Mouse (Mus musculus): ENCODE data around the gene Mob3b. TPM values are rescaled to one million over a fixed set of nuclear protein-coding genes. Genes with fewer than 3 reads are reported as not detected.
"Not testable (repeated sequence)": the region's sequence is repeated elsewhere in the genome, so short reads cannot be mapped to it uniquely, and the experiment has no call there.

Gene Mob3b
- polyA plus RNA-seq, 1 experiment from 2014 or later = 8.5 TPM

DNA sequence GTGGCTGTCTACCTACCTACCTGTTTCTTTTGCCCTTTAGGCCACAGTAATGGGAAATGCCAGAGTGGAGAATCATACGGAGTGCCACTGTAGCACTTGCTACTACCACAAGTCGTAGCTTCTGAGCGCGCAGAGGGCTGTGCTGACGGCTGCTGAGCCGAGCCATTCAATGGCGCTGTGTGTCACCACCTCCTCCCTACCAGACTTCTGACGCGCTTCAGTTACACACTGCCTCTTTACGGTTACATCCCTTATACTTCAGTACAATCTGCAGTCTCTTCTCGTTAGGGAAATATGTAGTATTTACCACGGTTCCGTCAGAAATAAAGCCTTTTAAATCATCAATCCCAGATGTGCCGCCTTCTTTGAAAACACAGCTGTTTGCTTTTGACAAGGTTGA is 250.3 kb downstream of the Mob3b start:
- 53% methylated on average over 14 of the region's 14 CpGs for WGBS (ENCODE audit: insufficient replicate concordance)
- no peak for ATAC-seq (ENCODE audit: insufficient read depth)

DNA sequence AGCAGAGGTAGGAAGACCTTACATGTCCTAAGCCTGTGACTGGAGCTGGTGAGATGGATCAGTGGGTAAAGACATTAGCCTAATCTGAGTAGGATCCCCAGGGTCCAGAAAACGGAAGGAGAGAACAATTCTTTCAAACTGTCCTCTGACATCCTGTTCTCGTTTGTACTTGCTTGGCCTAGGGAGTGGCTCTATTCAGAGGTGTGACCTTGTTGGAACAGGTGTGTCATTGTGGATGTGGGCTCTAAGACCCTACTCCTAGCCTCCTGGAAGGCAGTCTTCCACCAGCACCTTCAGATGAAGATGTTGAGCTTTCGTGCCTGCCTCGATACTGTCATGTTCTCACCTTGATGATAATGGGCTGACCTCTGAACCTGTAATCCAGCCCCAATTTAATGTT is 251.1 kb downstream of the Mob3b start:
- H3K27ac ChIP-seq (replicated peaks) = no peak overlapping the region
- 59% methylated on average over 4 of the region's 4 CpGs for WGBS (ENCODE audit: insufficient replicate concordance)
- ATAC-seq (ENCODE audit: insufficient read depth) = no peak

More for the DNA sequence above, 250.3 kb downstream of the Mob3b start:
- Histone ChIP-seq H3K9ac (no peak overlapping the region), H3K27me3 (no peaks in the 10 kb centered on the region), H3K9me3 (replicated peaks) (no peaks in the 10 kb centered on the region), H3K4me3 (replicated peaks) (no peak overlapping the region), H3K27ac (replicated peaks) (no peak overlapping the region), H3K4me2 (no peak overlapping the region), H3K36me3 (replicated peaks) (no peaks in the 10 kb centered on the region), H3K4me1 (replicated peaks) (no peaks in the 10 kb centered on the region)

DNA sequence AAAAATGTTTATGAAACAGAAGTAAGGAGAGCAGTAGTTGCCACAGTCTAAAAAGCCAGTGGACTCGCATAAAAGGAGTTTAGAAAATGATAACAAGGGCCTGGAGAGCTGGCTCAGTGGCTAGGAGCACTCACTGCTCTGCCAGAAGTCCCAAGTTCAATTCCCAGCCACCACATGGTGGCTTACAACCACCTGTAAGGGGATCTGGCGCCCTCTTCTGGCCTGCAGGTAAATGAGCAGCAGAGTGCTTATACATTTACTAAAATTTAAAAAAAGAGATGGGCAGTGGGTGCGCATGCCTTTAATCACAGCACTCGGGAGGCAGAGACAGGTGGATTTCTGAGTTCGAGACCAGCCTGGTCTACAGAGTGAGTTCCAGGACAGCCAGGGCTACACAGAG is 251.9 kb downstream of the Mob3b start:
- no peak overlapping the region for H3K27ac ChIP-seq (replicated peaks)
- H3K4me3 ChIP-seq (replicated peaks) = no peak overlapping the region
- ATAC-seq (ENCODE audit: insufficient read depth) = no peak
- no peaks in the 10 kb centered on the region for H3K4me1 ChIP-seq (replicated peaks)
- no peaks in the 10 kb centered on the region for H3K27me3 ChIP-seq
- H3K4me2 ChIP-seq = no peak overlapping the region
- H3K9me3 ChIP-seq (replicated peaks) = no peaks in the 10 kb centered on the region
- no peak overlapping the region for H3K9ac ChIP-seq
- no peaks in the 10 kb centered on the region for H3K36me3 ChIP-seq (replicated peaks)
- WGBS (ENCODE audit: insufficient replicate concordance) = 47% methylated on average over 5 of the region's 5 CpGs

More for the DNA sequence above, 251.1 kb downstream of the Mob3b start:
- H3K9me3 ChIP-seq (replicated peaks) = no peaks in the 10 kb centered on the region
- H3K27me3 ChIP-seq = no peaks in the 10 kb centered on the region
- no peak overlapping the region for H3K4me2 ChIP-seq
- H3K4me3 ChIP-seq (replicated peaks) = no peak overlapping the region
- H3K4me1 ChIP-seq (replicated peaks) = no peaks in the 10 kb centered on the region
- no peak overlapping the region for H3K9ac ChIP-seq
- no peaks in the 10 kb centered on the region for H3K36me3 ChIP-seq (replicated peaks)

DNA sequence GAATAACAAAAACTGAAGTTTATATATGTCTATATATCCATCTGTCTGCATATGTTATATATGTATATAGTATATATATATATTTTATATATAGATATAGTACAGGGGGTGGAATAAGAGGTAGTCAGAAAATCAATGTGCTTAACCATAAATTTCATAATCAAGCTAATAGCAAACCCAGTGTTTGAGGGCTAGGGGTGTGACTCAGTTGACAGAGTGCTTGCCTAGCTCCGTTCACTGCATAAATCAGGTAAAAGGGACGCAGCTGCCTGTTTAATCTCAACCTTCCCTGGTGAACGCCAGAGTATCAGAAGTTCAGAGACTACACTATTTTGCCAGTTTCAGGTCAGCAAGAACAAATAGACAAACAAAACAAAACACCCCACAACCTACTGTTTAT is 255.7 kb downstream of the Mob3b start:
- not testable (repeated sequence) for H3K4me3 ChIP-seq (replicated peaks); H3K27ac ChIP-seq (replicated peaks); H3K27me3 ChIP-seq; H3K4me1 ChIP-seq (replicated peaks); H3K4me2 ChIP-seq; H3K9ac ChIP-seq; H3K36me3 ChIP-seq (replicated peaks); H3K9me3 ChIP-seq (replicated peaks)
- 0 out of 2 replicates have a peak, but pooled peaks have one; percentile 34 for ATAC-seq (ENCODE audit: insufficient read depth)
- 57% methylated on average over 3 of the region's 3 CpGs for WGBS (ENCODE audit: insufficient replicate concordance)

DNA sequence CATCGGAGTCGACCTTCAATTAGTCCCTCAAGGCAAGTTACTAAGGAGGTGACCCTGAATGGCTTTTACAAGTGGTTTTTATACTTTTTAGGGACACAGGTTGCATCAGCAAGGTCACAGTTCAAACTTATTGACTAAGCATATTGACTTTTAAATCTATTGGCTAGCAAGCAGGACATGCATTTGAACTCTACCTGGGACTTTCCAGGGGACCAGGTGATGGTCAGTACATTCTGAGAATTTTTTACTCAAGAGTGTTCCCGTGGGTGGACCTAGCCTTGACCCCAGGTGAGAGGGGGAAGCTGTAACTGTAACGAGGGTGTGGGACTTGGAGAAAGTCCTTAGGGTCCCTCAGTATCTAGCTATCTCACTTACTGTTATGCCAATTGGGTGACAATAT is 256.1 kb downstream of the Mob3b start:
- peak; percentile 63 for ATAC-seq (ENCODE audit: insufficient read depth)
- Histone ChIP-seq H3K27ac (replicated peaks) (no peak overlapping the region), H3K27me3 (0 out of 2 replicates have a peak, but pooled peaks cover 7% of the 10 kb centered on the region), H3K9ac (no peak overlapping the region), H3K4me1 (replicated peaks) (no peaks in the 10 kb centered on the region), H3K36me3 (replicated peaks) (no peaks in the 10 kb centered on the region), H3K9me3 (replicated peaks) (no peaks in the 10 kb centered on the region), H3K4me3 (replicated peaks) (no peak overlapping the region), H3K4me2 (no peak overlapping the region)
- WGBS (ENCODE audit: insufficient replicate concordance) = 41% methylated on average over 4 of the region's 4 CpGs

DNA sequence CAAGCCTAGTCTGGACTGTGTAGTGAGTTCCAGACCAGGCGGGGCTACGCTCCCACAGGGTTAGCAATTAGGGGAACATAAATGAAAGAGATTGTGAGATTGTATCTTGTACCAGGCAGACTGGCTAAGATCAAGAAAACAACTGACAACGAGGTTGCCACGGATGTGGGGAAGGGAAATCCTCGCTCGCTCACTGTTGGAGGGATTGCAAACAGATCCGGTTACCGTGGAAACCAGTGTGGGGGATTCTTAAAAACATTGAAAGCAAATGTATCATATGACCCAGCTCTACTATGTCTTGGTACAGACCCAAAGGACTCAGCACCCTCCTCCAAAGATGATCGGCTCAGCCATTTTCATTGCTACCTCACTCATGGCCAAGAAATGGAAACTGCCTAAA is 257.1 kb downstream of the Mob3b start:
- Histone ChIP-seq H3K9ac (no peak overlapping the region), H3K36me3 (replicated peaks) (no peaks in the 10 kb centered on the region), H3K4me2 (no peak overlapping the region), H3K27ac (replicated peaks) (no peak overlapping the region), H3K4me3 (replicated peaks) (no peak overlapping the region), H3K27me3 (0 out of 2 replicates have a peak, but pooled peaks cover 14% of the 10 kb centered on the region), H3K4me1 (replicated peaks) (no peaks in the 10 kb centered on the region), H3K9me3 (replicated peaks) (no peaks in the 10 kb centered on the region)
- WGBS (ENCODE audit: insufficient replicate concordance) = 52% methylated on average over 9 of the region's 9 CpGs
- ATAC-seq (ENCODE audit: insufficient read depth) = no peak

DNA sequence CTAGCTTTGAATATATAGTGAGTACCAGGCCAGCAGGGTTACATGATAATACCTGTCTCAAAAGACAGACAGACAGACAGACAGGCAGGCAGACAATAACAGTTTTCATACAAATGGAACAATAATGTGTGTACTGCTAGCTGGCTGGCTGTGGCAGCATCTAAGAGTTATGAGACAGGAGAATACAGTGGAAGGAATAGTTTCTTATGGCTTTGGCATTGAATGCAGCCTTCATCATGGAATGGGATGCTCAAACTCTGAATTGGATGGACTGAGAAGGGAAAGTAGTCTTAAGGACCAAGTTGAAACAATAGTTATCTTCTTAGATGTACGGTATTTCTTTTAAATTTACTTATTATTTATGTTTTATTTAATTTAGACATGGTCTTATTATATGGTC is 258.0 kb downstream of the Mob3b start:
- H3K27ac ChIP-seq (replicated peaks) = no peak overlapping the region
- no peaks in the 10 kb centered on the region for H3K9me3 ChIP-seq (replicated peaks)
- H3K36me3 ChIP-seq (replicated peaks) = no peaks in the 10 kb centered on the region
- no peak overlapping the region for H3K4me2 ChIP-seq
- 76% methylated on average over 1 of the region's 1 CpGs for WGBS (ENCODE audit: insufficient replicate concordance)
- no peaks in the 10 kb centered on the region for H3K4me1 ChIP-seq (replicated peaks)
- no peak overlapping the region for H3K9ac ChIP-seq
- 0 out of 2 replicates have a peak, but pooled peaks cover 15% of the 10 kb centered on the region for H3K27me3 ChIP-seq
- no peak for ATAC-seq (ENCODE audit: insufficient read depth)
- no peak overlapping the region for H3K4me3 ChIP-seq (replicated peaks)

Other genes with a start within 250 kb of the Mob3b start
- 0.10 TPM in 1 of 2 replicates, not detected in the other for gene Ifnk, start 5.4 kb downstream of the Mob3b start, polyA plus RNA-seq (2015; fragmentation: Nextera tagmentation; extraction: Ambion mirVana)
- 3.3 and 3.6 TPM in 2 replicates for gene C9orf72, start 68.7 kb upstream of the Mob3b start, polyA plus RNA-seq (2015; fragmentation: Nextera tagmentation; extraction: Ambion mirVana)